Mouse (Mus musculus) cerebellum, adult 9-10 months (tissue): Measurements from ENCODE around the gene Shank2.

ENCODE experiments used
- DNase-seq: peaks from one replicate; pipeline ENCODE4 v3.0.0; 2022

Gene Shank2

DNA sequence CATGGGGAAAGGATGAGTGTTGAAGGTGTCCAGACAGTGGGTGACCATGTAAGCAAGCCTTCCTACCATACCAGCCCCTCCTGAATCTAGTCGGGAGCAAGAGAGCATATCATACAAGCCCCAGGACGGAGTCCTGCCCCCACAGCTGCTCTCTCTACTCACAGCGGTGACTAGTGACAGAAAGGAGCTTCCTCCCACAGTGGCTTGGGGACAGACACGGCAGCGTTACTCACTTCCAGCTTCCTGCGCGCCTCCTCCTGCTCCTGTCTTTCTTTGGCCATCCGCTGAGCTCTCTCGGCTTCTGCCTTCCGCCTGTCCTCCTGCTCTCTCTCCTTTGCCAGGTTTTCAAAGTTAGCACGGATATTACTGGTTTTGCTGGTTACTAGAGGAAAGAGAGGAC, 439.7 kb downstream of the Shank2 start:
- DNase-seq: no peak

DNA sequence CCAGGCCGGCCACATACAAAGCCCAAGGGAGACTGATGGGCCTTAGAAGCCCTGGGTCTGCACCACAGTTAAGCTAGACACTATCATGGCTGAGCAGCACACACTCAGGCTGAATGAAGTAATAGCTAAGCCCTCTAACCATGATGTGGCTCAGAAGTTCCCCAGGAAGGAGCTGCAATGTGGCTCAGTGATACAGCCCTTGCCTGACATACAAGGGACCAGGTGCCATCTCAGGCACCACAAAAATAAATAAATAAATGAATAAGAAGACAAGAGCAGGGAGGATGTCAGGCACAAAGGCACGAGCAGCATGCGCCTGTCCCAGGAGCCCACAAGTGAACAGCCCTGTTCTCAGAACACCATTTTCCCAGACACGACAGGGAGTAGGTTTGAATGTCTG, 440.2 kb downstream of the Shank2 start:
- no peak for DNase-seq

DNA sequence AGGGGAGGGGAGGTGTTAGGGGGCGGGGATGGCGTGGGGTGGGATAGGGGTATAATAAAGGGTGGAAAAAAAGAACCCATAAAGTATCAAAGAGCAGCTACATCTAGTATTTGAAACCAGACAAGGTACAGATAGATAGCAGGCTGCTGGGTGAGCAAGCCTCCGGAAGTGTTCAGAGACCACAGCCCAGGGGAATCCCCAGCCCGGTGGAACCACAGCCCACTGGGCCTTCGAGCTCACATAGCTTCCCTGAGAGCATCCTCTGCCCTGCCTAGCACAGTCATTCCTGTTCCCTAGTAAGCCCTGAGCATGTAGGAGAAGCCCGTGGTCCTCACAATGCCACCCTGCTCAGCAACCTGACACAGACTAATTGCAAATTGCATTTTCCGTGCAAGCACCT, 443.1 kb downstream of the Shank2 start:
- no peak for DNase-seq

DNA sequence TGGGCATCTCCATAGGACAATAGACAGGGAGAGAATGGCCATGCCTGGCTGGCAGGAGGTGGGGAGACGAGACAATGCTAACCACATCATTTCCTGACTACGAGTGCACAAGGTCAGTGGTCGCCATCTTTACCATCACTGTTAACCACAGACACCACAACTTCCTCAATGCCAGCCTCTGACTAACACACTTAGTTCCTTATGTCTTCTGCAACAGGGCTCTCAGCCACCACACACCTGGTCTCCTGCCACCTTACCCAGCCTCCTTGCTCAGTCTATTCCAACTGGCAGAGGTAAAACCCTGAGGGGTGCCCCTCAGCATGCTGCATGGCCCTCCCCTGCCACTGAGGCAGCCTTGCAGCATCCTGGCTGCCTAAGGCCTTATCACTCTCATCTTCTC, 445.4 kb downstream of the Shank2 start:
- no peak for DNase-seq

DNA sequence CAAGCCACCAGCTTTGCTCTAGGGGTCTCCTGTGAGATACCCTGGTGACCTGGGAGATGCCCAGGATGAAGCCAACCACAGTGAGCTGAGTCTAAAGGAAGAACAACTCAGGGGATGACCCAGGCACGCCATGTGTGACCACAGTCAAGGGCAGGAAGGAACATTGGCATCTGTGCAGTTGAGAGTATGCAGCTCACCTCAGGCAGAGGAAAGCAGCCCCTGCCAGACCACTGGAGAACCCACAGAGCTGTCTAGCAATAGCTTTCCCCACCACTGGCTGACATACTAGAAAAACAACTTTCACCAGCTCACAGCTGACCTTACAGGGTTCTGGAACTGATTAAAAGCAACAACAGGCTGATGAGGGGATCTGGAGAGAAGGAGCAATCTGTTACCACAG, 446.5 kb downstream of the Shank2 start:
- DNase-seq: no peak

DNA sequence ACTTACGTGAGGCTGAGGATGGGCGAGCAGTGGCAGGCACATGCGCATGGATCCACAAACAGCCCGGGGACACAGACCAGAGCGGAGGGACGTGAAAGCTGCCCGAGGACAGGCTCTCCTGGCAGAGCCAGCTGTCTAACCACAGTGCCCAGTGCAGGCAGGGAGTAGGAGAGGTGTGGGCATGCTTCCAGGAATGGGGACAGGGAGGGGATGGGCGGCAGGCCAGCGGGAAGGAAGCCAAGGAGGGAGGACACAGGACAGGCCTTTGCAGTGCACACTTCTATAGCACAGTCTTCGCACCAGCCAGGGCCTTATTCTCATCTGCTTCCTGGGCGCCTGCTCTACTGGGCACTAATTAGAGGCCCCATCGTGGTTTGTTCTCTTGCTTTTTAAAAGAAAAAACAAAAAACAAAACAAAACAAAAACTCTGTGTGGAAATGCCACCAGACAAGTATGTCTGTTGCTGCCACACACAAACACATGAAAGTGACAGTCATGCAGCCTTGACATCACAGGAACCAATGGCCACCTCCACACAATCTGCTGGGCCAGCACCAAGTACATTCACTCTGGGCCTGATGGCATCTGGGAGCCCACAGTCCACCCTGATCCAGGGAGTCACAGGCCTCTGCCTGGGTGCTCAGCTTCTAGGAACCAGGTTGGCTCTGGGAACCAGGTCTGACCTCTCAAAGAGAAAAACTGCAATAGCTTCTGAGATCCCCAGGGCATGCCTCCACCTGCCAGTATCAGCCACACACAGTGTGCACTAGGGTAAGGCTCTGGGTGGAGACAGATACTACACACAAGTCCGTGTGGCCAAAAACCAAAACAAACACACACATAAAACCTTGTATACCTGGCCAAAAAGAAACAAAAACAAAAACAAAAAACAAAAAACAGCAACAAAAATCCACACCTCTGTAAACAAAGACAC, 448.2 kb downstream of the Shank2 start:
- peak; percentile 80 for DNase-seq

DNA sequence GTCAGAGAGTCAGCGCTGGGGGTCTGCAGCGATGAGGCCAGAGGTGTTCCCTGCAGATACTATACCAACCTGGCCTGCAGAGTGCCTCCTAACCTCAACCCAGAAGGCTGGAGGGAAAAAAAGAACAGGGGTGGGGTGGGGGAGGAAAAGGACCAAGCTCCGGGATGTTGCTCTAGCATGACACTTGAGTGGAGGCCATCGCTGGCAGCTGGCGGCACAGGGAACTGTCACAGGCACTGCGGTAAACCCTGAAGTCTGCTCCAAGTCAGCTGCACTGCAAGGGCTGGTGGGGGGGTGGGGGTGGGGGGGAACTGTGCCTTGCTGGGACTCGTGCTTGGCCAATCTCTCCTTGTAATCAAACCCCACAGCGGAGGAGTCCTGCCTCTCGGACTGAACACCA, 448.9 kb downstream of the Shank2 start:
- no peak for DNase-seq

DNA sequence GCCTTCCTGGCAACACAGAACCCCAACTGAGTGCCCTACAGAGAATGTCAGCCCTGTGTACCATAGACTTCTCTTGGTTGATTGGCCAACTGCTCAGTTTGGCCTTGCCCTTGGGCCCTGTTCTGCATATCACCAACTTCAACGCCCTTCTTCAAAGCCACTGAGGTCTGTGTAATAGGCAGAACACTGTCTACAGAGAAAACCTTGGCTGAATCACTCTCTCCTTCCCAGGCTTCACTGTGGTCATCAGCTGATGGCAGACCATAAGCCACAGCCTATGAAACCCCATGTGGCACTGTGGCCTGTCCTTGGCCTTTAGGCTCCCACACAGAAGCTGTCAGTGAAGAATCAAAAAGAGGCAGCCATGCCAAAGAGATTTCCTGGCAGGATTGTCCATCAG, 457.2 kb downstream of the Shank2 start:
- no peak for DNase-seq

DNA sequence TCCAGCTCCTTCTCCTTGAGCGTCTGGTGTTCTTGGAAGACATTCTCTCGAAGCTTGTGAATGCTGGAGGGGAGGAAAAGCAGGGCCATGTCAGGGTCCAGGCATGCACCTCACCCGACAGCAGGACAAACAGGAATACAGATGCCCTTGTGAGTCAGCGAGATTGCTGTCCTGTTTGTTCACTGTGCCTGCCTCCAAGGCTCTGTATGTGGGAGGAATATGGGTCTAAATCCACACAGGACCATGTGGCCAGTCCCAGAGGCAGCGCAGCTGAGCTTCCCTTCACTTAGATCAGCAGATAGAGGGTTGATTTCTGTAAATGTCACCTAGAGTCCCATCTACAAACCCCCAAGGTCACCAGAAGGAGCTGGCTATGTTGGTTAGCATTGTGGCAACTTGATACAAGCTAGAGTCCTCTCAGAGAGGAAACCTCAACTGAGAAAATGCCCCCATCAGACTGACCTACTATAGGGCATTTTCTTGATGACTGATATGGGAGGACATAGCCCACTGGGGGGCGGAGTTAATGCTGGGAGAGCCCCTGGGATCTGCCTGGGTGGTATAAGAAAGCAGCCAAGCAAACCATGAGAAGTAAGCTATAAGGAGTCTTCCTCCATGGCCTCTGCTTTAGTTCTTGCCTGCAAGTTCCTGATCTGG, 459.6 kb downstream of the Shank2 start:
- DNase-seq: no peak

DNA sequence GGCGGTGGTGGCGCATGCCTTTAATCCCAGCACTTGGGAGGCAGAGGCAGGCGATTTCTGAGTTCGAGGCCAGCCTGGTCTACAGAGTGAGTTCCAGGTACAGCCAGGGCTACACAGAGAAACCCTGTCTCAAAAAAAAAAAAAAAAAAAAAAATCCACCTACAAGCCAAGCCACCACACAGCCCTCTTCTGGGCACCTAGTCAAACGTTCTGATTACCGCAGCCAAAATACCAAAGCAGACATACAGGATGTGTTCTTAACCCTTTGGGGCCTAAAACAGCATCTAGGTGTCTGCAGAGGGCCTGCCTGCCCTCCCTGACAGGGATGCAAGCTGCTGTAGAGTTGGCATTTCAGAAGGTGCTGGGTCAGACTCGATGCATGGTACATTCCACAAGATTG, 460.8 kb downstream of the Shank2 start:
- DNase-seq: no peak

DNA sequence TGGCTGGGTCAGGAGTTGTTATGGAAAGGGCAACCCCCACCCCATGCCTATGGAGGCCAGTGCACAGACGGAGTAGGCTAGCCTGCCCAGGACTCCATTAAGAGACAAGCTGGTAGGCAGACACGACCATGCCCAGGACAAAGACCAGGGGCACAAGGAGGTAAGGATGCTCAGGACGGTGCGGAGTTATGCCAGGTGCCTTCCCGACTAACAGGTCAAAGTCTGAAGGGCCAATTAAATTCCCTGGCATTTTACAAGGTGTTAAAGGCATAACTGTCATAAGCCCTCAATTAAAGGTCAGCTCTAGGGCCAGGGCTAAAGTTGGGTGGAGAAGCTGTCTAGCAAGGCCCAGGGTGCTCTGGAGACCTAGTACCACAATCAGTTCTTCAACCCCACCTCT, 467.0 kb downstream of the Shank2 start:
- DNase-seq: no peak

DNA sequence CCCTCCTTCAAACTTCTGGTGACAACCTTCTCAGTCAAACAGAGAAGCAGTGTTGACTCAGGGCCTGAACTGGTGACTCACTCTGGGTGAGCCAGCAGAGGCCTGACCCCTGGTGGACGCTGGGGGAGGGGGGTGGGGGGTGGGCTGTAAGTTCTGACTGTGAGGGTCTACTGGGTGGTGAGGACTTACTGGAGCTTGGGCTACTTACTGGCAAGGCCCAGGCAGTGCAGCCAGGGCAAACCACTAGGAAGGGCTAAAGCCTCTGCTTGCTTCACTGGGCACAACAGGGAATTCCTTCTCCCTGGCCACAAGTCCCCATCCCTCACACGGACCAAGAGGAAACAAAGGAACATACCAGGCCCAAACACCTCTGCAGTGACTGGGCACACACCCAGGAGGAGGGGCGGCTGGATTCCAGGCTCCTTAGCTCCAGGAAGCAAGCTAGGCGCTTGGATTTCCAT, 467.5 kb downstream of the Shank2 start:
- no peak for DNase-seq

DNA sequence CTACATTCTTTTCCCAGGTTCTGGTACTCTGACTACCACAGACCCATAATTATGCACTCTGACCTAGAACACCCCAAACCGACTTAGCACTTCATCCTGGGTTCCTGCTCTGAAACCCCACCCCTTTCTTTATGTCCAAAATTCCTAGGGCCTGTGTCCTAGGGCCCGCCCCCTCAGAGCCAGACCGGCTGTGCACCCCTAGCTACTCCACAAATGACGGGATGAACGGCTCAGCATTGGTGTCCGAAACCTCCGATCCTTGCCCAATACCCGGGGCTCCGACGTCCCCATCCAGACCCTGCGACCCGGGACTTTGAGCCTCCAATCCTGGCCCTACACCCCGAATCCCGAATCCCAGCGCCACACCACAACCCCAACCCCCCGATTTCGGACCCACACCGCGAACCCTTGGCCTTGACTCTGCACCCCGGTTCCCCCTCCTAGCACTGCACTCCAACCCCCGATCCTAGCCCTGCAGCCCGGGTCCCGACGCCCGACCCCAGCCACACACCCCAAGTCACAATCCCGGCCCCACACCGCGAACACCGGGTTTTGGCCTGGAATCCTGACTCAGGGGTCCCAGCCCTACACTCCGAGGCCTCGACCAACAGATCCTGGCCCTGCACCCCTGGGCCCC, 468.3 kb downstream of the Shank2 start:
- DNase-seq: peak; percentile 18

DNA sequence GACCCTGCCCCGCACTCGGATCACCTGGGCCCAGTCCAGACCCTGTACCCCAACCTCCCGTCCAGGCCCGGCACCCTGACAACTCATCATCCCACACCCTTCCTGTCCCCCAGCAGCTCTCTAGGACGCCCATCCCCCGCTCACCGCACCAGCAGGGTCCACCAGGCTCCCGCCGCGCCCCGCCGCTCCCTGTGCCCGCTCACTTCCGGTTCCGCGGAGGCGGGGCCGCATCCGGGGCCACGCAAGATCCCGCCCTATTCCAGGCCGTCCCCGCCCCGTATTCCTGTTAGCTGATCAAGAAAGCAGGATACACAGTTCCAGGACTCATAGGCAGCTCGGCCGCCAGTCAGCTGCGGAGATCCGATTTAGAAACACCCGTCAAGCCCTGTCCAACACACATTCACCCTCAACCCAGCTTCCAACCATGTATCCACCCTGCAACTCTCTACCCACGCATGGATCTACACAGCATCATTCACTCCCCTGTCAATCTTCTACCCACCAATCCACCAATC, 468.9 kb downstream of the Shank2 start, which contains the start of gene Cttn:
TSS of gene Cttn (minus strand) at position 465 of the 515 bp plus-strand sequence.
- peak; percentile 88 for DNase-seq

DNA sequence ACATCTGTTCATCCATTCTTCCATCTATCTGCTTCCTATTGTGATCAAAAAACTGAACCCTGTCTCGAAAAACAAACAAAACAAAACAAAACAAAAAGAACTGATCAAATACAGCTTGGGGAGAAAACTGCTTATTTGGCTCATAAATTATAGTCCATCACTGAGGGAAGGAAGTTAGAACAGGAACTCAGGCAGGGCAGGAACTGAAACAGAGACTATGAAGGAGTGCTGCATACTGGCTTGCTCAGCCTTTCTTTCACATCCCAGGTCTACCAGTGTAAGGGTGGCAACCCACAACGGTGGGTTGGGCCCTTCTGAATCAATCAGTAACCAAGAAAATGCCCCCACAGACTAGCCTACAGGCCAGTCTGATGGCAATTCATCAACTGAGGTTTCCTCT, 469.4 kb downstream of the Shank2 start:
- DNase-seq: no peak

DNA sequence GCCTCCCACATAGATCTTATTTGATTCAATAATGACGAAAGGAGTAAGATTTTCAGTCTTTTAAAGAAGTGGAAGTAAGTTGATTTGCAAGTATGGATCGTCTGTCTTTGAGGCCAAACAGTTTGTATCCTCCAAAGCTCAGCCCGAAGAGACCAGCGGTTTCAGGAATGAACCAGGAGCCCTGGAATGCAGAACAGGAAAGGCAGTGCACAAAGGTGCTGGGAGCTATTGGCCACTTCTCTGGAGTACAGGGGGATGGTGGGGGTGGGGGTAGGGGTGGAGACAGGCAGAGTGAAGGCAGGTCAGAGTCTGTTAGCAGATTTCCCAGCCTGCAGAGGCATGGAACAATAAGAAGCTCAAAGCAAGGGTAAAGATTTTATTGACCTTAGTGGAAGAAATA, 471.8 kb downstream of the Shank2 start:
- no peak for DNase-seq
